Mouse (Mus musculus): ENCODE data around the gene Tdrd1.

DNA sequence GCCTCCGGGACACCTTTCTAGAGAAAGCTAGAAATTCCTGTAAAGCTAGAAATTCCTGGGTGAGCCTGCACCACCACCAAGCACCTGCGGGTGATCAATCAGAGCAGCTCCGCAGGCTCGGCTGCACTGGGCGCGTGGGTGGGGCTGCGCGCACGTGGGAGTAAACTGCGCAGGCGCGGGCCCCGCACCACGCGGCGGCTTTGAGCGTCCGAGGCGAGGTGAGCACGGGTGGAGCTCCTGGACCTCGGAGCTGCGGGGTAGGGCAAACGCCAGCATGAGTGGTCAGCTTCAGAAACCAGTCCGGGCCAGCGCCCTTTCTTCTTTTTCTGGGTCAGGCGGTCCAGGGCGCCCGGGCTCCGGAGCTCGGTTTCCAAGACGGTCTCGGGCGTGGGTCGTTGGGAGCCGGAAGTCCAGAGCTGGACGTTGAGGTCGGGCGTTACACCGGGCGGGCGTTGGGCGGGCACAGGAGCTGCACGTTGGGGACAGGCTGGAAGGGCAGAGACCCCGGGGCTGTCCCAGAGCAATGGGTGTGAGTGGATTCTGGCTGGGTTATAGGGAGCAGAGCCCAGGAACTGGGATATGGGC, at the start of gene Tdrd1:
- TF ChIP-seq CTCF (conservative IDR thresholded peaks at IDR 0.05 in 1 of 2, IDR thresholded peaks at IDR 0.05 in 1 of 2; ENCODE audit: low read depth in 2 of 2, low read length in 2 of 2) (no peak), TCF12 (IDR thresholded peaks at IDR 0.05; ENCODE audit: low read depth, low read length) (no peak), MAZ (IDR thresholded peaks at IDR 0.05; ENCODE audit: low read depth, low read length) (no peak), MAX (IDR thresholded peaks at IDR 0.05; ENCODE audit: low read length) (no peak), POLR2A (IDR thresholded peaks at IDR 0.05; ENCODE audit: low read depth, low read length) (no peak)
